Mouse (Mus musculus): ENCODE measurements around the gene Myo5a.

GRCm38 (mm10) chr9:75210269-75210668, 139.5 kb downstream of the Myo5a start:
- TF ChIP-seq POLR2A (IDR thresholded peaks at IDR 0.05; ENCODE audit: low read depth, low read length) (no peak), CTCF (IDR thresholded peaks at IDR 0.05; ENCODE audit: extremely low read depth, insufficient read depth, insufficient read length, insufficient replicate concordance) (no peak)

Measured in spleen, adult 2 months (tissue).